Mouse (Mus musculus) olfactory bulb, adult 2 months (tissue): ENCODE measurements around the gene Foxp1. TPM values are rescaled to one million over a fixed set of nuclear protein-coding genes. Genes with fewer than 3 reads are reported as not detected.

ENCODE experiments used
- H3K27ac ChIP-seq: fragments of 200-500 bp; 2 replicates; pipeline ENCODE4 v1.5.1; 2012; ENCODE audit warnings: low read depth, low read length; ENCODE audit not compliant: insufficient read depth
- H3K4me1 ChIP-seq: fragments of 200-500 bp; 2 replicates; pipeline ENCODE4 v1.6.1; 2012; ENCODE audit warnings: low read length; ENCODE audit not compliant: control insufficient read depth, insufficient read depth
- H3K4me3 ChIP-seq: fragments of 200-500 bp; 2 replicates; pipeline ENCODE4 v1.5.1; 2012; ENCODE audit warnings: mild to moderate bottlenecking, low read depth, low read length, moderate library complexity; ENCODE audit not compliant: insufficient read depth
- CTCF ChIP-seq: fragments of 200-500 bp; IDR thresholded peaks from 2 replicates; pipeline ENCODE4 v1.5.1; 2012; ENCODE audit warnings: low read depth, mild to moderate bottlenecking, low read length, moderate library complexity; ENCODE audit not compliant: insufficient read depth
- POLR2A ChIP-seq: fragments of 200-500 bp; IDR thresholded peaks from 2 replicates; pipeline ENCODE4 v1.6.1; 2012; ENCODE audit warnings: mild to moderate bottlenecking, low read depth, low read length, moderate library complexity; ENCODE audit not compliant: insufficient read depth
- whole genome bisulfite sequencing: fragments of 180-500 bp; shearing (Covaris S2); methylation state at CpG from one replicate; pipeline ENCODE4 v1.1.7; 2018; 5-methylcytosine and 5-hydroxymethylcytosine counted together
- polyA plus RNA-seq: library from polyadenylated mRNA; stranded (reverse); fragments of >200 nt; gene quantifications from 2 replicates; pipeline ENCODE4 v1.2.4, GENCODE M21; 2012; ENCODE audit warnings: low replicate concordance; ENCODE audit not compliant: missing spikeins, insufficient read depth, insufficient read length

Foxp1 gene
- polyA plus RNA-seq, 1 experiment, result not detected

- H3K27ac ChIP-seq, result no peak overlapping the region
- 96% methylated on average over 4 of the region's 4 CpGs for WGBS
Measured at GRCm38 (mm10) chr6:98977806-98978205, 544.7 kb downstream of the Foxp1 start.

GRCm38 (mm10) chr6:98975918-98976317 is 546.6 kb downstream of the Foxp1 start:
- no peaks in the 10 kb centered on the region for H3K4me1 ChIP-seq
- no peak overlapping the region for H3K4me3 ChIP-seq
- TF ChIP-seq CTCF (no peak), POLR2A (no peak)
- 93% methylated on average over 6 of the region's 6 CpGs for WGBS
- H3K27ac ChIP-seq, result no peak overlapping the region

More at GRCm38 (mm10) chr6:98977806-98978205, 544.7 kb downstream of the Foxp1 start:
- TF ChIP-seq CTCF, result no peak
- TF ChIP-seq POLR2A, result no peak
- no peaks in the 10 kb centered on the region for H3K4me1 ChIP-seq
- H3K4me3 ChIP-seq, result no peak overlapping the region

GRCm38 (mm10) chr6:98973433-98973832 is 549.1 kb downstream of the Foxp1 start:
- 94% methylated on average over 5 of the region's 5 CpGs for WGBS
- Histone ChIP-seq H3K27ac (no peak overlapping the region), H3K4me1 (no peaks in the 10 kb centered on the region), H3K4me3 (no peak overlapping the region)
- TF ChIP-seq POLR2A, result no peak
- TF ChIP-seq CTCF, result no peak

GRCm38 (mm10) chr6:98972404-98972803 is 550.1 kb downstream of the Foxp1 start:
- H3K27ac ChIP-seq, result no peak overlapping the region
- no peaks in the 10 kb centered on the region for H3K4me1 ChIP-seq
- no peak overlapping the region for H3K4me3 ChIP-seq
- TF ChIP-seq CTCF (no peak), POLR2A (no peak)
- 85% methylated on average over 7 of the region's 7 CpGs for WGBS

GRCm38 (mm10) chr6:98959333-98959732 is 563.2 kb downstream of the Foxp1 start:
- TF ChIP-seq POLR2A (no peak), CTCF (no peak)
- 94% methylated on average over 6 of the region's 6 CpGs for WGBS
- H3K27ac ChIP-seq, result no peak overlapping the region
- no peak overlapping the region for H3K4me3 ChIP-seq
- no peaks in the 10 kb centered on the region for H3K4me1 ChIP-seq

- no peak overlapping the region for H3K4me3 ChIP-seq
- WGBS, result 85% methylated on average over 9 of the region's 9 CpGs
- H3K4me1 ChIP-seq, result no peaks in the 10 kb centered on the region
- TF ChIP-seq CTCF, result no peak
- TF ChIP-seq POLR2A, result no peak
- no peak overlapping the region for H3K27ac ChIP-seq
Measured at GRCm38 (mm10) chr6:98956522-98957169, 565.9 kb downstream of the Foxp1 start.

GRCm38 (mm10) chr6:98955706-98956105 is 566.8 kb downstream of the Foxp1 start:
- H3K4me3 ChIP-seq, result no peak overlapping the region
- H3K4me1 ChIP-seq, result no peaks in the 10 kb centered on the region
- WGBS, result 87% methylated on average over 6 of the region's 6 CpGs
- H3K27ac ChIP-seq, result no peak overlapping the region
- TF ChIP-seq POLR2A (no peak), CTCF (no peak)

- Histone ChIP-seq H3K4me1 (peaks cover 5% of the 10 kb centered on the region), H3K27ac (no peak overlapping the region), H3K4me3 (no peak overlapping the region)
- TF ChIP-seq CTCF, result no peak
- no peak for TF ChIP-seq POLR2A
- WGBS, result 99% methylated on average over 5 of the region's 5 CpGs
Measured at GRCm38 (mm10) chr6:98954439-98954838, 568.1 kb downstream of the Foxp1 start.

- Histone ChIP-seq H3K27ac (no peak overlapping the region), H3K4me3 (no peak overlapping the region), H3K4me1 (peaks cover 13% of the 10 kb centered on the region)
- 57% methylated on average over 6 of the region's 6 CpGs for WGBS
- TF ChIP-seq CTCF (no peak), POLR2A (no peak)
Measured at GRCm38 (mm10) chr6:98949703-98950191, 572.8 kb downstream of the Foxp1 start.
